Mouse (Mus musculus): ENCODE results near the gene Mical3.

DNA sequence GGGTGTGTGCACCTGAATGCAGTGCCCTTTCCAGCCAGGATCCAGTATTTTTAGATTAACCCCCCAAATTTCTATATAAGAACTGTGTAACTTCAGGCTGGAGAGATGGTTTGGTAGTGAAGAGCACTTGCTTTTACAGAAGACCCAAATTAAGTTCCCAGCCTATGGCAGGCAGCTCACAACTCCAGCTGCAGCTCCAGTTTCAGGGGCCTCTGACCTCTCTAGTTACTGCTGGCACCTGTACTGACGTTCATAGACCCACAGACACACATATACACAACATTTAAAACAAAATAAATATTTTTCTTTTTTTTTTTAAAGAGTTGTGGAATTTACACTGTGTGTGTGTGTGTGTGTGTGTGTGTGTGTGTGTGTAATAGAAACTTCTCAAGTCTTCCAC, 201.4 kb downstream of the Mical3 start:
- TF ChIP-seq CTCF (IDR thresholded peaks at IDR 0.05; ENCODE audit: borderline replicate concordance, insufficient read depth, low read length) (no peak), POLR2A (IDR thresholded peaks at IDR 0.05; ENCODE audit: low read depth, low read length) (no peak)
